Mouse (Mus musculus): ENCODE results near the gene Marco.

Marco gene

GRCm38 (mm10) chr1:120441587-120441986 lies 63.2 kb downstream of the Marco start:
- no peak for DNase-seq (ENCODE audit: low read depth, low spot score)

GRCm38 (mm10) chr1:120435591-120435990 lies 69.2 kb downstream of the Marco start:
- DNase-seq (ENCODE audit: low read depth, low spot score), result no peak

GRCm38 (mm10) chr1:120430171-120430570 lies 74.7 kb downstream of the Marco start:
- no peak for DNase-seq (ENCODE audit: low read depth, low spot score)

GRCm38 (mm10) chr1:120425587-120425986 lies 79.2 kb downstream of the Marco start:
- no peak for DNase-seq (ENCODE audit: low read depth, low spot score)
